Mouse (Mus musculus) hindbrain, embryonic 16.5 days (tissue): ENCODE results near the gene Pip4k2a. TPM values are rescaled to one million over a fixed set of nuclear protein-coding genes. Genes with fewer than 3 reads are reported as not detected.

Source experiments
- polyA plus RNA-seq: library from polyadenylated mRNA; unstranded; fragments of >200 nt; fragmentation: Nextera tagmentation; extraction: Ambion mirVana; gene quantifications from 2 replicates; pipeline ENCODE4 v1.2.1, GENCODE M21; 2015

The Pip4k2a gene
- polyA plus RNA-seq, 1 experiment from 2014 or later: 10.2 TPM

Other genes with a start within 250 kb of the Pip4k2a start
- 0.18 and 0.52 TPM in 2 replicates for gene 4930426L09Rik, start 217 bp upstream of the Pip4k2a start, polyA plus RNA-seq
- gene Armc3, start 201.2 kb upstream of the Pip4k2a start, polyA plus RNA-seq: 1.6 and 1.9 TPM in 2 replicates